Mouse (Mus musculus): Measurements from ENCODE around the gene Acat2.

DNA sequence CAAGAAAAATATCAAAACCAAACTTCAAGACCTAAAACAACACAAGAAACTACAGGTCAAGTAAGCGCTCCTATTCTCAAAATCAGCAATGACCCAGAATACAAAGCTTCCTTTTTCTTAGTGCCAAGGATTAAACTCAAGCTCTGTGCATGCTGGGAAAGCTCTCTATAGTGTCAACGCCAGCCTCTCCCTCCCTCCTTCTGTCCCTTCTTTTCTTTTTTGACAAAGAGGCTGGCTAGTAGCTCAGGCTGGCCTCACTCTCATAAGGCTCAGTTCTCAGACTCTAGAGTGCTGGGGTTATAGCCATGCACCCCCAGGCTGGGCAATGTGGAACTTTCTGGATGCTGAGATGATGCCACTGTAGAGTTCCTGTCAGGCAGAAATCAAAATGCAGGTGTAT is 22.5 kb downstream of the Acat2 start:
- TF ChIP-seq CTCF (IDR thresholded peaks at IDR 0.05; ENCODE audit: insufficient read depth, low read depth, low read length) (no peak), POLR2A (IDR thresholded peaks at IDR 0.05; ENCODE audit: insufficient read depth, low read depth, low read length) (no peak)
